Mouse (Mus musculus): ENCODE data around the gene Prox2.

- no peak for TF ChIP-seq CTCF (IDR thresholded peaks at IDR 0.05; ENCODE audit: control insufficient read depth, insufficient read depth, low read length)
- TF ChIP-seq POLR2A (IDR thresholded peaks at IDR 0.05; ENCODE audit: borderline replicate concordance, control insufficient read depth, low read depth, low read length), result no peak
These were observed 40.6 kb upstream of the Prox2 start, which contains the start of gene Rps6kl1 for GRCm38 (mm10) chr12:85151002-85151774.

All from bone marrow, adult 2 months (tissue).